Mouse (Mus musculus) kidney, adult 2 months (tissue): Measurements from ENCODE around the gene Defb21. TPM values are rescaled to one million over a fixed set of nuclear protein-coding genes. Genes with fewer than 3 reads are reported as not detected.

Source experiments
- DNase-seq: peaks from one replicate; pipeline ENCODE4 v3.0.0; 2021
- H3K27ac ChIP-seq: fragments of 200-500 bp; 2 replicates; pipeline ENCODE4 v1.5.1; 2012; ENCODE audit warnings: low read depth, low read length, control low read depth, inconsistent platforms; ENCODE audit not compliant: insufficient read depth
- H3K27me3 ChIP-seq: fragments of 200-500 bp; replicated peaks from 2 replicates; pipeline ENCODE4 v1.6.1; 2012; ENCODE audit warnings: mild to moderate bottlenecking, moderate library complexity, low read length, inconsistent platforms; ENCODE audit not compliant: control insufficient read depth, insufficient read depth
- H3K36me3 ChIP-seq: fragments of 200-500 bp; 2 replicates; pipeline ENCODE4 v1.6.1; 2012; ENCODE audit warnings: mild to moderate bottlenecking, moderate library complexity, low read length, inconsistent platforms; ENCODE audit not compliant: control insufficient read depth, insufficient read depth
- H3K4me1 ChIP-seq: fragments of 200-500 bp; 2 replicates; pipeline ENCODE4 v1.6.1; 2011; ENCODE audit warnings: low read length; ENCODE audit not compliant: control insufficient read depth, insufficient read depth
- H3K4me3 ChIP-seq: fragments of 200-500 bp; 2 replicates; pipeline ENCODE4 v1.5.1; 2011; ENCODE audit warnings: mild to moderate bottlenecking, low read depth, low read length, control low read depth; ENCODE audit not compliant: insufficient read depth
- CTCF ChIP-seq: fragments of 200-500 bp; conservative IDR thresholded peaks from 2 replicates; pipeline ENCODE4 v1.5.1; 2011; ENCODE audit warnings: low read depth, mild to moderate bottlenecking, control low read depth, low read length, moderate library complexity, mixed read lengths; ENCODE audit not compliant: insufficient read depth, insufficient read length
- POLR2A ChIP-seq: fragments of 200-500 bp; IDR thresholded peaks from one replicate; pipeline ENCODE4 v1.6.1; 2011; ENCODE audit warnings: low read depth, low read length, control low read depth
- WGBS: fragments of 180-500 bp; shearing (Covaris S2); methylation state at CpG from one replicate; pipeline ENCODE4 v1.1.7; 2018; 5-methylcytosine and 5-hydroxymethylcytosine counted together
- polyA plus RNA-seq: library from polyadenylated mRNA; depleted of rRNA; stranded (reverse); fragments of >200 nt; gene quantifications from 2 replicates; pipeline ENCODE4 v1.2.3, GENCODE M21; 2012; rRNA removed

The Defb21 gene
- polyA plus RNA-seq, 1 experiment: not detected

GRCm38 (mm10) chr2:152622953-152623352, 50.4 kb downstream of the Defb21 start, which contains the start of gene Defb25:
Defb25 (minus strand) TSS chr2:152623053.
- TF ChIP-seq POLR2A (no peak), CTCF (no peak)
- 66% methylated on average over 7 of the region's 7 CpGs for WGBS
- H3K36me3 ChIP-seq: no peaks in the 10 kb centered on the region
- H3K27me3 ChIP-seq: no peaks in the 10 kb centered on the region
- H3K27ac ChIP-seq: no peak within 1 kb of the TSS
- DNase-seq: no peak
- H3K4me3 ChIP-seq: no peak within 1 kb of the TSS
- no peaks in the 10 kb centered on the region for H3K4me1 ChIP-seq

Other genes starting within 250 kb of the Defb21 start
- gene Rbck1, start 240.1 kb upstream of the Defb21 start, polyA plus RNA-seq: 150 and 155 TPM in 2 replicates
- gene Trib3, start 228.7 kb upstream of the Defb21 start, polyA plus RNA-seq: 1.4 and 1.5 TPM in 2 replicates
- gene Nrsn2, start 196.1 kb upstream of the Defb21 start, polyA plus RNA-seq: 0.12 and 0.50 TPM in 2 replicates
- gene Sox12, start 174.7 kb upstream of the Defb21 start, polyA plus RNA-seq: 9.1 and 9.5 TPM in 2 replicates
- gene Zcchc3, start 157.7 kb upstream of the Defb21 start, polyA plus RNA-seq: 3.8 and 4.3 TPM in 2 replicates
- 0.69 and 0.78 TPM in 2 replicates for gene 6820408C15Rik, start 157.2 kb upstream of the Defb21 start, polyA plus RNA-seq
- gene Defb23, start 108.1 kb upstream of the Defb21 start, polyA plus RNA-seq: not detected in 2 replicates
- gene Defb20, start 95.7 kb upstream of the Defb21 start, polyA plus RNA-seq: not detected in 2 replicates
- not detected in 2 replicates for gene Defb22, start 82.6 kb upstream of the Defb21 start, polyA plus RNA-seq
- 1.0 and 2.0 TPM in 2 replicates for gene Defb26, start 61.1 kb upstream of the Defb21 start, polyA plus RNA-seq
- 0.30 TPM in 1 of 2 replicates, not detected in the other for gene Defb28, start 54.5 kb upstream of the Defb21 start, polyA plus RNA-seq
- 159 and 165 TPM in 2 replicates for gene Defb29, start 32.6 kb upstream of the Defb21 start, polyA plus RNA-seq
- not detected in 2 replicates for gene Gm17416, start 3.4 kb upstream of the Defb21 start, polyA plus RNA-seq
- gene Defb19, start 7.6 kb downstream of the Defb21 start, polyA plus RNA-seq: 2.3 and 2.9 TPM in 2 replicates
- not detected in 2 replicates for gene Defb45, start 26.7 kb downstream of the Defb21 start, polyA plus RNA-seq
- gene Defb36, start 31.6 kb downstream of the Defb21 start, polyA plus RNA-seq: 0.27 and 0.52 TPM in 2 replicates
- 1.0 TPM in 1 of 2 replicates, not detected in the other for gene Defb25, start 50.3 kb downstream of the Defb21 start, polyA plus RNA-seq
- gene Rem1, start 54.2 kb downstream of the Defb21 start, polyA plus RNA-seq: 10.5 and 13.5 TPM in 2 replicates
- gene H13, start 96.7 kb downstream of the Defb21 start, polyA plus RNA-seq: 129 and 161 TPM in 2 replicates
- gene Mcts2, start 114.3 kb downstream of the Defb21 start, polyA plus RNA-seq: 8.4 and 10.1 TPM in 2 replicates
- 156 and 235 TPM in 2 replicates for gene Id1, start 163.5 kb downstream of the Defb21 start, polyA plus RNA-seq
- gene Cox4i2, start 181.4 kb downstream of the Defb21 start, polyA plus RNA-seq: 2.9 and 3.1 TPM in 2 replicates